Mouse (Mus musculus): Measurements from ENCODE around the gene Foxg1.

DNA sequence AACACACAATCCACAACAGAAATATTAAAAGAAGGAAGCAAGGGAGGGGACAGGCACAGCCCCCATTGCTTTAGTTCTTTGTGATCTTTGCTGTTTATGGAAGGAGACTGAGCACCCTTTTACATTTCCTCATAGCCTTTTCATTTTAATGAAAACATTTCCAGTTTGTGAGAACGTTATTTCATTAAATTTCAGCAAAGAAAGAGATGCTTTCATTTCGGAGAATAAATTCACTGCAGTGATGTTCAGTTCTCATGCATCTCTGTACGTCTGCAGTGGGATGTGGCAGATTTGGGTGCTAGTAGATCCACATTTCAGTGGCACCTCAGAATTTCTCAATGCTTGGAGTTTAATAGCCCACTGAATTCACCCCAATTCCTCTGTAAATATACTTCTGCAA lies 16.2 kb downstream of the Foxg1 start:
- TF ChIP-seq CTCF (IDR thresholded peaks at IDR 0.05; ENCODE audit: borderline replicate concordance, insufficient read depth, low read depth, low read length) (no peak), POLR2A (IDR thresholded peaks at IDR 0.05; ENCODE audit: borderline replicate concordance, insufficient read depth, low read length) (no peak)
